Mouse (Mus musculus): ENCODE results near the gene Nxph1.

Gene Nxph1

DNA sequence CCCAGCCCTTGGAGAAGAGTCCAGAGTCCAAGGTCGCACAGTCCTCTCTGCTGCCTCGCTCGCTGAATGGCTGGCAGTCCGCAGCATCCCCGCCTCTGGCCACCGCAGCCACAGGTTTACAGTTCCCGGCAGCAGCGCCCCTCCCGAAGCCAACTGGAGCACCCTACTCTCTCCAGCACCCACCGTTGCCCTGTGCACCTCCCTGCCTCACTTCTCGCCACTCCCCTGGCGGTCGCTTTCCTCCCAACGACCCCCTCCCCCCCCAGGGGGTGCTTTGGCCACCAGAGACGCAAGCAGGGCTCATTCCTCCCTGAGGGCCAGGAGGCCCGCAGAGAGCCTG, at the start of gene Nxph1:
TSS of gene Nxph1 (plus strand) at position 301 of the 340 bp plus-strand sequence.
- peak; percentile 11 for DNase-seq (ENCODE audit: low spot score)

DNA sequence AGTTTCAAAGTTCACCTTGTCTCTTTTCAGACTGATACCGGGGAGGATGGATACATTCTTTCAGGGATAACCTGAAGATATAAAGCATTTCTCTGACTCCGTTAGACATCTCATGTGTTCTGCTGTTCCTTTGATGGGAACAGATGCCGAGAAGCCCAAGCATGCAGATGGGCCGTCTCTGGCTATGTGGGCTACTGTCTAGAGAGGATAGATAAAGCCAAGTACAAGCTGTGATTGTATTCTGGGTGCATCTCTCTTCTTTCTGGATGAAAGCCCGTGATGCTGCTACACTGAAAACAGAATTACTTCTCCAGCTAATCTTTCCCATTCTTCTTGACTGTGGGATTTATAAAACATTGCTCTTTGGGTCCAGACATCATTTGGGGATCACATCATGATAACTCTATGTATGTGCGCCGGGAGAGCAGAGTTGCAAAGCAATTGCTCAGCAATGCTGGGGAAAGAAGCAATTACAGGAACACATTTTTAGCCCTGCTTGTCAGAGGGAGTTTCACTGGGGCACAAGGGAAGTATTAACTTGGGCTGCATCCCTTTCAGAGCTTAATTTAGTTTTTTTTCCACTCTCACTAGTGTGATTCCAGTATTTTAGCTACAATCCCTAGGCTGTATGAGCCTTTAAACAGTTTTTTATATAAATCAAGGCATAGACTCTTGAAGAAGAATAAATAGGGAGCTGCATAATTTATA, 48.1 kb upstream of the Nxph1 start:
- no peak for DNase-seq (ENCODE audit: low spot score)

DNA sequence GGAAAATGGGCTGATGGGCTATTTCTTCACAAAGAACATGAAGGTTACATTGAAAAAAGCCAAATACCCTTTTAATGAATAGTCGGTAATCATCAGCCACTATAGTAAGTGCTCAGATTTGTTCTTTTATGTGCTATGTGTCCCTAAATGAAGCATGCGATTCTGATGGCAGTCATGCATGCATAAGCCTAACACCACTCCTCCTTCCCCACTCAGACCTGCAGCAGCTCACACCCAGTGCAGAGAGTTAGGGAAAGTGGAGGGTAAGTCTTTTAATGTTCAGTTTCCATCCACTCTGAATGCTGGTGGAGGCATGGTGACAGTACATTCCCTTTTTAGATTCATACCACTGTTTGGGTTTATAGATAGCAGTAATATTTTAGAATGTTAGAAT, 47.5 kb upstream of the Nxph1 start:
- DNase-seq (ENCODE audit: low spot score): no peak

DNA sequence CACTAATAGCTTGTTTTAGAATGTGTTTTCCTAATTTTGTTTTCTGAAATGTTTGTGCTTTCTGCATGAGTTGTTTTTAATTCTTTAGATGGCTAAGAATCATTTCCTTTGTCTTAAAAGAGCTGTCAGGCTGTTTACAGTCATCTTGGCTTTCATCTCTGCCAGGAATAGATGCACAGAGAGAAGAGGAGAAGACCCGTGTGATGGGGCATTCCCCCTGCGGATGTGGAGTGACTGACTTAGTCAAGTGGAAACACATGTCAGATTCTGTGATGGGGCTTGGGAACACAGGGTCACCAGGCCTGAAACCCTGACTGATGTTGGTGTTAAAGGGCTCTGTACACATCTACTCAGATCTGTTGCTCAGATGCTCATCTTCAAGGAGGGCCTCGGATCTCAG, 40.3 kb upstream of the Nxph1 start:
- DNase-seq (ENCODE audit: low spot score): peak; percentile 6

GRCm38 (mm10) chr6:8913404-8913803, 34.8 kb upstream of the Nxph1 start:
- DNase-seq (ENCODE audit: low spot score): no peak

DNA sequence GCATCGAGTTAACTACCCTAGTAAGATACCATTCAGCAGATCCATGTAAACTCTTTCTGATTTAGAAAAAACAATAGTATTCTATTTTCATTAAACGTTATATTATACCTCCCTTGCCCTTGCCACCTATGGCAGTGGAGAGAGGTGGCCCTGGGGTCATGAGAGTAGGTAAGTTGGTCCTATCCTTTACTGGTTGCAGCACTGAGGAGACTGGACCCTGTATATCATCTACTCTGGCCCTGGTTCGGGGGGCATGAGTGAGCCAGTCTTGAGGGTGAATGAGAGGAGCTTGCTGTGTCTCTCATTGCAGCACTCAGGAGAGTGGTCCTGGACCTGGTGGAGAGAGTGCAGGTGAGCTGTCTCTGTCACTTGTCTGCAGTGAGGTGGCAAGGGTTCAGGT, 33.5 kb upstream of the Nxph1 start:
- DNase-seq (ENCODE audit: low spot score): no peak

DNA sequence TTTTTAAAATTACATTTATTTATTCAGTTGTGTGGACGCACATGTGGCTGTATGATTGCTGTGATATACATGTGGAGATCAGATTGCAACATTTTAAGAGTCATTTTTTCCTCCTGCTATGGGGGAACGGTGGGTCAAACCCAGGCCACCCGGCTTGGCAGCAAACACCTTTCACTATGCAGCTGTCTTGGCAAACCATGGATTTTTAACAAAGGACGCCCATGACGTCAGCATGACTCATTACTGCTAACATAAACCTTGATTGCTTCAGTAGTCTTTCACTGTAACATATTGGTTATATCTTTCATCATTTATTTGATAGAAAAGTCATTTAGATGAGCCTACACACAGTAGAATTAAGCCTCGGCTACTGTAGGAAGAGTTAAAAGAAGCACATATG, 23.8 kb upstream of the Nxph1 start:
- DNase-seq (ENCODE audit: low spot score): no peak

DNA sequence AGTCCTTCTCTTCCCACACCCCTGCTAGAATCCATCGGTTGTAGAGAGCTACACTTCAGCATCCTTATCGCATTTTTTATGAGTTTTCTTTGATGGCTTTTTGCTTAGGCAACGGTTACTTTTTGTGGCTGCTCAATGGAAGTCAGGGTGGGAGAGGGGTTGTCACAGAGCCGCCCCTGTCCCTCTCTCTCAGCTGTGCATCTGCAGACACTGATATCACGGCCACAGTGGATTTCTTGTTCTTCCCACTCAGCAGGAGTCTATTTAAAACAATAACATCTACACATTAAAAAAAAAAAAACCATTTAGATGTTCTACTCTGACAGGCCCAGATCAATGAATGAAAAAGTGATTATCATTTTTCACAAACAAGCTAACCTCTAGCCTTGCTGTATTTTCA, 13.0 kb upstream of the Nxph1 start:
- no peak for DNase-seq (ENCODE audit: low spot score)

DNA sequence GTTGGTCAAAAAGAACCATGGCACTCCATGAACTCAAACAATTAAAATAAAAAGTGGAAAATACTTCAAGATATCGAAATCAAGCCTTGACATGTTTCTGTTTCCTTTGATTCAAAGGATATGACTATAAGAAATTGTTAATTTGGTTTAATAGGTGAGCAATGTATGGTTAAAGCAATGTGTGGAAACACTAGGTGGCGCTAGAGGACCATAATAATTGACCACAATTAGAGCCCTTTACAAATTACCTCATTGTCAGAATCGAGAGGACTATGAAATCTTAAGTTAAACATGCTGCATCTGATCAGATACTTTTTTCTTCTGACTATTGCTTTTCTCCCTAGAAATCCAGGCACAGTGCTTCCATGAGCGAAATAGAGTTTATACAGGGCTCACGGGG, 12.5 kb upstream of the Nxph1 start:
- peak; percentile 84 for DNase-seq (ENCODE audit: low spot score)

- no peak for DNase-seq (ENCODE audit: low spot score)
Observed at GRCm38 (mm10) chr6:8936168-8936567, 12.1 kb upstream of the Nxph1 start.

- DNase-seq (ENCODE audit: low spot score): peak; percentile 82
Observed at GRCm38 (mm10) chr6:8948471-8949411, 510 bp downstream of the Nxph1 start.

- DNase-seq (ENCODE audit: low spot score): peak; percentile 24
Observed at GRCm38 (mm10) chr6:8949665-8950201, 1.5 kb downstream of the Nxph1 start.

- peak; percentile 7 for DNase-seq (ENCODE audit: low spot score)
Observed at GRCm38 (mm10) chr6:8950611-8951325, 2.5 kb downstream of the Nxph1 start.

DNA sequence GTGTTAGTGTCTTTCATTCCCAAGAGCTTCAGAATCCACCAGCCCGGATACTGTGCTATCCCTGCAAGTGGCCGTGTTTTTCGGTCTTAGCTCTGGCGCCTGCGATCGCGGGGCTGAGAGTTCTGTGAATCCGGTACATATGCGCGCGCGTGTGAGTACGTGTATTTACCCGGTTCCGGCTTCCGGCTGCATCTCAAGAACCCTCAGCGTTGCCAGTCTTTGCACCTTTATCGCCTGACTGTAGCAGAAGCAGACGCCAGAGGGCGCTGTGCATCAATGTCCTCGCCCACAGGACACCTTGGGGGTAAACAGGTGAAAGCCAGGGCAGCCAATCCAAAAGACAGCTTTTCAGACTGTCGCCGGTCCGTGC, 3.1 kb downstream of the Nxph1 start:
- DNase-seq (ENCODE audit: low spot score): peak; percentile 90

- no peak for DNase-seq (ENCODE audit: low spot score)
Observed at GRCm38 (mm10) chr6:8951884-8952590, 3.8 kb downstream of the Nxph1 start.

GRCm38 (mm10) chr6:8955817-8956529, 7.7 kb downstream of the Nxph1 start:
- DNase-seq (ENCODE audit: low spot score): peak; percentile 17

- peak; percentile 68 for DNase-seq (ENCODE audit: low spot score)
Observed at GRCm38 (mm10) chr6:8956743-8957528, 8.7 kb downstream of the Nxph1 start.

DNA sequence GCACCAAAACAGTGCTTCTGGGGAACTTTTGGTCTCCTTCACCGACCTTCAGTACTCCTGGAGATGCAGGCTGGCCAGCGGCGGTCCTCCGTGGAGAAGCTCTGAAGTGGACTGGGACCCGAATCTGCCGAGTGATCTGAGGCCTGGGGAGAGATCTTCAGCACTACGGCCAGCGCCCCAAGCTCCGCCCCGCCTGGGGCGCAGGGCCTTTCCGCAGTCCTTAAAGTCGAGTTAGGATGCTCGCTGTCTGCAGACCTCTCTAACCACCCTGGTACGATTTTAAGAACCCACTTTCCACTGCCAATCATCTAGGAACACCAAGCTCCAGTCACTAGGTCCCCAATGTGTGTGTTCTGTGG, 9.3 kb downstream of the Nxph1 start:
- peak; percentile 73 for DNase-seq (ENCODE audit: low spot score)

GRCm38 (mm10) chr6:8958081-8958919, 10.1 kb downstream of the Nxph1 start:
- peak; percentile 70 for DNase-seq (ENCODE audit: low spot score)
